Mouse (Mus musculus) cortical plate, adult 2 months (tissue): ENCODE data around the gene Pxdn.

Experiments
- CTCF ChIP-seq: fragments of 200-500 bp; IDR thresholded peaks from 2 replicates; pipeline ENCODE4 v1.5.1; 2011; ENCODE audit warnings: mild to moderate bottlenecking, control low read depth, low read length; ENCODE audit not compliant: insufficient read depth; ENCODE audit errors: extremely low read depth
- POLR2A ChIP-seq: fragments of 200-500 bp; IDR thresholded peaks from 2 replicates; pipeline ENCODE4 v1.6.1; 2011; ENCODE audit warnings: mild to moderate bottlenecking, low read length, control low read depth; ENCODE audit not compliant: insufficient read depth; ENCODE audit errors: extremely low read depth

DNA sequence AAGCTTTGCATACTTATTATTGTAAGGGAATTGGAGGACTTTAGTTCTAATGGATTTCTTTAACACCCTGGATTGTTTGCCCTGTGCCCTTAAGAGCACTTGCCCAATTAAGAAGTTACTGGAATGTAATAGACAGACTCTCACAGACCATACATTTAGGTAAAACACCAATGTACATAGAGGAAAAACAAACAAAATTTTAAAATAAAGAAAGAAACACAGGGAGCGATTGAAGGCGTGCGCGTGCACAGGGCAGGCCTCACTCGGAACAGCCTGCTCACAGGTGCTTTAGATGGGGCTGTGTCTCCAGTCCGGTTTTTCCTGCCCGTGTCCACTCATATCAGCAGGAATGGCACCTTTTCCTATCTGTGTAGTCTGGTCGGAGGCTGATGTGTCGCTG is 45.8 kb downstream of the Pxdn start:
- TF ChIP-seq CTCF (no peak), POLR2A (no peak)
